Mouse (Mus musculus) thymus, postnatal 4 days (tissue): ENCODE results near the gene 1700086D15Rik.

Experiments used
- DNase-seq: peaks from one replicate; pipeline ENCODE4 v3.0.0; 2021

The 1700086D15Rik gene

GRCm38 (mm10) chr11:65133661-65134060 lies 26.0 kb downstream of the 1700086D15Rik start:
- DNase-seq, result no peak

GRCm38 (mm10) chr11:65129110-65129509 lies 30.6 kb downstream of the 1700086D15Rik start:
- DNase-seq, result no peak

GRCm38 (mm10) chr11:65128666-65129065 lies 31.0 kb downstream of the 1700086D15Rik start:
- no peak for DNase-seq

- DNase-seq, result no peak
Measured at GRCm38 (mm10) chr11:65126566-65126965, 33.1 kb downstream of the 1700086D15Rik start.

DNA sequence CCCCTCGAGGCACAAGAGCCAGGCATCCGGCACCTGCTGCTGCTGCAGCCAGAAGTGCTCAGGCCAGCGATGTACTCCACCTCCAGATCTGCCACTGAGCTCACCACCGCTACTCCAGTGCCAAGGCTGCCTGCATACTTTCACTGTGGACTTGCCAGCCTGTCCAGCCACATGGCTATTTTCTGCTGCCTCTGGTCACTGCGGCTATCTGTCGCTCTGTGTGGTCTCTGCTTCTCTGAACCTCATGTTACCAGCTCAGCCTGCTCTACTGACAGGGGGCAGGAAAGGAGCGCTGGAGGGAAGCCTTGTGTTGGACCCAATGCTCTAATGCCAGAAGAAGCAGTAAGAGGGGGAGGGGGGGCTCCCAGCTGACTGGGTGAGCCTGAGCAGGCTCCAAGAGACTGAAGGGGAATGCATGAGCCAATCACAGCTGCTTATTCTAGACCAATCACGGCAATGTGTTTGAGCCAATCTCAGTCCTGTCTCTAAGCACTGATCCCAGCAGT lies 34.7 kb downstream of the 1700086D15Rik start:
- no peak for DNase-seq

DNA sequence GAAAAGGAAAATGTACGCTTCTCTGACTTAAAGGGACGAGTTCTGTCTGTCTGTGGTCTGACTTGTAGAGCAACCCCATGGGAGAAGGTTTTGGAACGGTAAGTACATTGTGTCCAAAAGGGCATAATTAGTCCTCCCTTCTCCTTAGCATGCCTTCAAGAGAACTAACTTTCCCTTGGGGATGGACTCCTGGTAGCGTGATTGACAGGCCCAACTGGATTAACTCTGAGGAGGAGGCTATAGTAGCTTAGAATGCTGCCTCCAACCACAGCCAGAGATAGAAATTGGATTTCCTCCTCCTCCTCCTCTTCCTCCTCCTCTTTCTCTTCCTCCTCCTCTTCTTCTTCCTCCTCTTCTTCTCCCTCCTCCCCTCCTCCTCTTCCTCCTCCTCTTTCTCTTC lies 39.4 kb downstream of the 1700086D15Rik start:
- no peak for DNase-seq

GRCm38 (mm10) chr11:65115811-65116210 lies 43.9 kb downstream of the 1700086D15Rik start:
- DNase-seq, result no peak

DNA sequence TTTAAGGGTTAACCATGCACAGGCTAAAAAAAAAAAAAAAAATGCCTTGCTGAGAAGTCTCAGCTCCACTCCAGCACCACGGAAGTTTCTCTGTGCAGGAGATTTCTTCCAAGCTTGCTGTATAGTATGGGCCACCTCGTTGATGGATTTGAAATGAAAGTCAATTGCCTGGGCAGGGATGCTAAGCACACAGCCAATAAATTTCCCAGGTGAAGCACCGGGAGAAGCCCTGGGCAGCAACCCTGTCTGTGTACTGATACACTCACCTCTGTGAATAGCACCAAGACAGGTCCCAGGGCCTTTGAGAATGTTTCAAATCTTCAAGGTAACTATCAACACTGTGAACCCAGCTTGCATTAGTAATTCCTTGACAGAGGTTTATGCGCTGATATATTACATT lies 47.6 kb downstream of the 1700086D15Rik start:
- DNase-seq, result no peak

GRCm38 (mm10) chr11:65111651-65112050 lies 48.0 kb downstream of the 1700086D15Rik start:
- no peak for DNase-seq

DNA sequence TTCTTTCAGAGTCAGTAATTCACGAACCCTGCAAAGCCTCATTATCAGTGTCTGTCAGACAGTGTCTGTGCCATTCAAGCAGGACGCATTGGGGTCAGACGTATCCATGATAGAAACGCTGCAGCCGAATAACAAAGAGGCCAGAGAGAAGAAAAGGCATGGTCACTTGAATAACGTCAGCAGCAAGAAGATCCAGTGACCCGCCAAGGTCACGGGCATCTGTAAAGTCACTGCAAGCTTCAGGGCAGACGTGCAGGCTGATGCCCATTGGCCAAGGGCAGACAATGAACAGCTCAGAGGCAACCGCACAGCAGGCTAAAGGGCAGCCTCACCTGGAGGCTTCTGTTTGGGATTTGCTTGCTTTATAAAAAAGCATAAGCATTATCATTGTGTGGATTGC lies 49.6 kb downstream of the 1700086D15Rik start:
- DNase-seq, result no peak

- DNase-seq, result no peak
Measured at GRCm38 (mm10) chr11:65107734-65108171, 51.9 kb downstream of the 1700086D15Rik start.

- DNase-seq, result no peak
Measured at GRCm38 (mm10) chr11:65107151-65107550, 52.5 kb downstream of the 1700086D15Rik start.

DNA sequence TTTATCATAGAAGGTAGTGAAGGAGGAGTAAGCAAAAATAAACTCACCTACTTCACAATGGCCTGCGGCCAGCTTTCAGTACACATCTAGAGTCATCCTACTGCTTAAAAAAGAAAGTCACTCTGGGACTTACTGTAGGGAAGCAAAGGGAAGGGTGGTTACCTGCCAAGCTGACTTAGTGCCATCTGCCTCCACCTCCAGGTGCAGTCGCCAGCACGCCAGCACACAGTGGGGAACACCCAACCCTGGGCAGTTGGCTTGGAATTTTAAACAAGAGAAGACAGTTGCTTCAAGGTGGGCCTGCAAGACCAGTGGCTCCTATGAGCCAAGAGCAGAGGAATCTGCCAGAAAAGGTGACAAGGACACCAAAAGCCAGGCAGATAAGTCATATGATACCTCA lies 55.6 kb downstream of the 1700086D15Rik start:
- no peak for DNase-seq
